Mouse (Mus musculus) liver, adult 2 months (tissue): ENCODE results near the gene Slamf6. TPM values are rescaled to one million over a fixed set of nuclear protein-coding genes. Genes with fewer than 3 reads are reported as not detected.
"Not testable (repeated sequence)": the region's sequence is repeated elsewhere in the genome, so short reads cannot be mapped to it uniquely, and the experiment has no call there.

Experiments
- DNase-seq: peaks from one replicate; pipeline ENCODE4 v3.0.0-alpha.2; 2011; ENCODE audit warnings: low read depth, low spot score; ENCODE audit errors: extremely low read depth
- H3K27ac ChIP-seq: fragments of 200-500 bp; replicated peaks from 2 replicates; pipeline ENCODE4 v1.5.1; 2012; ENCODE audit warnings: low read depth, mild to moderate bottlenecking, control low read depth, inconsistent platforms, low read length; ENCODE audit not compliant: insufficient read depth
- H3K27me3 ChIP-seq: fragments of 200-500 bp; 2 replicates; pipeline ENCODE4 v1.6.1; 2012; ENCODE audit warnings: mild to moderate bottlenecking, moderate library complexity, low read length, inconsistent platforms; ENCODE audit not compliant: control insufficient read depth, insufficient read depth
- H3K36me3 ChIP-seq: fragments of 200-500 bp; 2 replicates; pipeline ENCODE4 v1.6.1; 2012; ENCODE audit warnings: low read length, inconsistent platforms; ENCODE audit not compliant: control insufficient read depth, insufficient read depth
- H3K4me1 ChIP-seq: fragments of 200-500 bp; 2 replicates; pipeline ENCODE4 v1.6.1; 2011; ENCODE audit warnings: low read length; ENCODE audit not compliant: control insufficient read depth, insufficient read depth
- H3K4me3 ChIP-seq: fragments of 200-500 bp; 2 replicates; pipeline ENCODE4 v1.5.1; 2011; ENCODE audit warnings: low read depth, mild to moderate bottlenecking, control low read depth, low read length, moderate library complexity; ENCODE audit not compliant: insufficient read depth
- H3K79me2 ChIP-seq: fragments of 200-500 bp; 2 replicates; pipeline ENCODE4 v1.6.1; 2012; ENCODE audit warnings: inconsistent platforms, mild to moderate bottlenecking, low read length, moderate library complexity; ENCODE audit not compliant: control insufficient read depth, insufficient read depth
- H3K9ac ChIP-seq: fragments of 200-500 bp; 2 replicates; pipeline ENCODE4 v1.6.1; 2012; ENCODE audit warnings: low read depth, mild to moderate bottlenecking, control low read depth, inconsistent platforms, low read length
- CTCF ChIP-seq: fragments of 200-500 bp; IDR thresholded peaks from 2 replicates; pipeline ENCODE4 v1.5.1; 2011; ENCODE audit warnings: low read depth, low read length, control low read depth
- POLR2A ChIP-seq: fragments of 200-500 bp; IDR thresholded peaks from 2 replicates; pipeline ENCODE4 v1.6.1; 2011; ENCODE audit warnings: low read length, control low read depth; ENCODE audit not compliant: insufficient read depth; ENCODE audit errors: extremely low read depth
- WGBS: fragments of 180-500 bp; shearing (Covaris S2); methylation state at CpG from one replicate; pipeline ENCODE4 v1.1.7; 2018; 5-methylcytosine and 5-hydroxymethylcytosine counted together
- polyA plus RNA-seq: library from polyadenylated mRNA; depleted of rRNA; stranded (reverse); fragments of >200 nt; gene quantifications from 2 replicates; pipeline ENCODE4 v1.2.3, GENCODE M21; 2012; rRNA removed
- total RNA-seq: library from RNA; depleted of rRNA; stranded (reverse); fragments of >200 nt; gene quantifications from 2 replicates; pipeline ENCODE4 v1.2.3, GENCODE M21; 2014; rRNA removed

Gene Slamf6
- 0.46 and 1.5 TPM in 2 replicates for total RNA-seq
- polyA plus RNA-seq = 0.16 and 0.29 TPM in 2 replicates

- no peak for TF ChIP-seq CTCF
- no peak for TF ChIP-seq POLR2A
- WGBS = 64% methylated on average over 14 of the region's 14 CpGs
- no peak within 1 kb of the TSS for H3K9ac ChIP-seq
- DNase-seq = peak; percentile 38
- no peaks in the 10 kb centered on the region for H3K79me2 ChIP-seq
- H3K36me3 ChIP-seq = no peaks in the 10 kb centered on the region
- 0 out of 2 replicates have a peak within 1 kb of the TSS, but pooled peaks have one; percentile 12 for H3K27ac ChIP-seq
- H3K4me3 ChIP-seq = no peak within 1 kb of the TSS
- no peaks in the 10 kb centered on the region for H3K4me1 ChIP-seq
- no peaks in the 10 kb centered on the region for H3K27me3 ChIP-seq
Measured at GRCm38 (mm10) chr1:171917305-171918039, at the start of gene Slamf6. TSS of gene Slamf6 (plus strand) at chr1:171917515.

GRCm38 (mm10) chr1:171886989-171887388 lies 30.3 kb upstream of the Slamf6 start:
- TF ChIP-seq CTCF (no peak), POLR2A (no peak)
- Histone ChIP-seq H3K4me3 (no peak overlapping the region), H3K36me3 (no peaks in the 10 kb centered on the region), H3K4me1 (no peaks in the 10 kb centered on the region), H3K27me3 (no peaks in the 10 kb centered on the region), H3K9ac (no peak overlapping the region), H3K27ac (no peak overlapping the region; the same call in 1 of the 2 replicates), H3K79me2 (no peaks in the 10 kb centered on the region)
- WGBS = 79% methylated on average over 1 of the region's 1 CpGs
- peak; percentile 36 for DNase-seq

GRCm38 (mm10) chr1:171895364-171895763 lies 22.0 kb upstream of the Slamf6 start, which contains the start of gene Gm10521:
TSS of gene Gm10521 (plus strand) at chr1:171895664.
- not testable (repeated sequence) for H3K27me3 ChIP-seq, H3K4me3 ChIP-seq, H3K36me3 ChIP-seq, H3K9ac ChIP-seq, H3K79me2 ChIP-seq, H3K4me1 ChIP-seq, H3K27ac ChIP-seq, DNase-seq
- WGBS = 83% methylated on average over 5 of the region's 5 CpGs

GRCm38 (mm10) chr1:171904011-171904410 lies 13.3 kb upstream of the Slamf6 start:
- Histone ChIP-seq H3K4me1 (no peaks in the 10 kb centered on the region), H3K36me3 (no peaks in the 10 kb centered on the region), H3K9ac (no peak overlapping the region), H3K79me2 (no peaks in the 10 kb centered on the region), H3K27me3 (no peaks in the 10 kb centered on the region), H3K27ac (no peak overlapping the region), H3K4me3 (no peak overlapping the region)
- TF ChIP-seq POLR2A (no peak), CTCF (no peak)
- WGBS = 85% methylated on average over 1 of the region's 1 CpGs
- DNase-seq = no peak

GRCm38 (mm10) chr1:171915638-171916458 lies 1.5 kb upstream of the Slamf6 start:
- 77% methylated on average over 13 of the region's 13 CpGs for WGBS
- H3K4me1 ChIP-seq = no peaks in the 10 kb centered on the region
- TF ChIP-seq CTCF = no peak
- TF ChIP-seq POLR2A = no peak
- no peaks in the 10 kb centered on the region for H3K79me2 ChIP-seq
- H3K36me3 ChIP-seq = no peaks in the 10 kb centered on the region
- H3K27ac ChIP-seq = no peak overlapping the region
- no peak overlapping the region for H3K4me3 ChIP-seq
- H3K27me3 ChIP-seq = no peaks in the 10 kb centered on the region
- no peak overlapping the region for H3K9ac ChIP-seq
- no peak for DNase-seq
